Mouse (Mus musculus) liver, embryonic 14.5 days (tissue): ENCODE measurements around the gene Dazap1. TPM values are rescaled to one million over a fixed set of nuclear protein-coding genes. Genes with fewer than 3 reads are reported as not detected.

ENCODE experiments used
- ATAC-seq: fragments of 200-750 bp; cut with Nextera tagmentation; 2 replicates; pipeline ENCODE4 v1.8.0; 2017; ENCODE audit warnings: moderate number of reproducible peaks, mild to moderate bottlenecking, moderate library complexity; ENCODE audit not compliant: insufficient read depth
- DNase-seq, 3 experiments: peaks; one replicate each; pipeline ENCODE4 v3.0.0-alpha.2; 2012 to 2013; ENCODE audit warnings: low read depth in 3 of 3, low spot score in 3 of 3
- H3K27ac ChIP-seq: fragments of 300-500 bp; sonication (generic); 2 replicates; pipeline ENCODE4 v1.5.1; 2014; ENCODE audit warnings: moderate library complexity, mild to moderate bottlenecking, control low read depth, inconsistent platforms
- H3K27me3 ChIP-seq: fragments of 300-500 bp; sonication (generic); 2 replicates; pipeline ENCODE4 v1.6.1; 2014; ENCODE audit warnings: mild to moderate bottlenecking, low read length, moderate library complexity; ENCODE audit not compliant: control insufficient read depth, insufficient read depth
- H3K36me3 ChIP-seq: fragments of 300-500 bp; sonication (generic); replicated peaks from 2 replicates; pipeline ENCODE4 v1.6.1; 2014; ENCODE audit warnings: low read depth; ENCODE audit not compliant: control insufficient read depth, insufficient read depth
- H3K4me1 ChIP-seq, 2 experiments: fragments of 200-500 bp in 1 of 2; fragments of 300-500 bp in 1 of 2; sonication (generic) in 1 of 2; replicated peaks; 2 replicates each; pipeline ENCODE4 v1.6.1; 2012 to 2014; ENCODE audit warnings: antibody characterized with exemption in 1 of 2, inconsistent platforms in 1 of 2, low read length in 1 of 2; ENCODE audit not compliant: control insufficient read depth in 2 of 2, insufficient read depth in 2 of 2
- H3K4me2 ChIP-seq: fragments of 300-500 bp; sonication (generic); 2 replicates; pipeline ENCODE4 v1.6.1; 2014; ENCODE audit warnings: low read depth, mild to moderate bottlenecking, control low read depth, moderate library complexity
- H3K4me3 ChIP-seq, 2 experiments: fragments of 200-500 bp in 1 of 2; fragments of 300-500 bp in 1 of 2; sonication (generic) in 1 of 2; 2 replicates each; pipeline ENCODE4 v1.5.1; 2012 to 2014; ENCODE audit warnings: low read depth in 2 of 2, low read length in 2 of 2, mild to moderate bottlenecking in 2 of 2, control low read depth in 1 of 2, inconsistent platforms in 1 of 2, moderate library complexity in 1 of 2; ENCODE audit not compliant: insufficient read depth in 1 of 2
- H3K9ac ChIP-seq: fragments of 300-500 bp; sonication (generic); replicated peaks from 2 replicates; pipeline ENCODE4 v1.6.1; 2014; ENCODE audit warnings: mild to moderate bottlenecking, control low read depth, moderate library complexity
- H3K9me3 ChIP-seq: fragments of 300-500 bp; sonication (generic); 2 replicates; pipeline ENCODE4 v1.6.1; 2016; ENCODE audit warnings: low read length, mixed read lengths; ENCODE audit not compliant: control insufficient read depth
- CTCF ChIP-seq: IDR thresholded peaks from 2 replicates; pipeline ENCODE4 v1.5.1; 2016; ENCODE audit warnings: antibody characterized with exemption, low read depth, control low read depth
- EP300 ChIP-seq: IDR thresholded peaks from 2 replicates; pipeline ENCODE4 v1.6.1; 2016; ENCODE audit warnings: antibody characterized with exemption, low read depth
- WGBS: fragments of 180-500 bp; shearing (Covaris S2); extraction: QIAGEN DNeasy Blood & Tissue Kit; methylation state at CpG from one replicate; pipeline ENCODE4 v1.1.7; 2014; ENCODE audit not compliant: insufficient replicate concordance; 5-methylcytosine and 5-hydroxymethylcytosine counted together
- polyA plus RNA-seq, 2 experiments: library from polyadenylated mRNA; depleted of rRNA in 1 of 2; stranded (reverse) in 1 of 2; unstranded in 1 of 2; fragments of >200 nt; fragmentation: Nextera tagmentation in 1 of 2; extraction: Ambion mirVana in 1 of 2; gene quantifications; 2 replicates each; pipeline versions ENCODE4 v1.2.1 to v1.2.3; 2012 to 2014

The Dazap1 gene
- polyA plus RNA-seq, 2 experiments: 20.4 to 75.9 TPM

DNA sequence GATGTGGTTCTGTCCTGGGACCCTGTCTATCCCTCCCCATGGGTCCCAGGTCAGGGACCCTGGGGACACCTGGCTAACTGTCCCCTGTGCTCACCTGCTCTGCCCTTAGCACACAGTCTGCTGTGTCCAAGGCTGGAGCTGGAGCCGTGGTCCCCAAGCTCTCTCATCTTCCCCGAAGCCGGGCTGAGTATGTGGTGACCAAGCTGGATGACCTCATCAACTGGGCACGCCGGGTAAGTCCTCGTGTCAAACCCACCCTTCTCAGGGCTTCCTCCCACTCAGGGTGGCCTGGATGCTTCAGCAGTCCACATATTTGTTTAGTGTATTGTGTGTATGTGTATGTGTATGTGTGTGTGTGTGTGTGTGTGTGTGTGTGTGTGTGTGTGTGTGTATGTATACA lies 7.7 kb upstream of the Dazap1 start:
- no peak overlapping the region for H3K27ac ChIP-seq
- H3K36me3 ChIP-seq: peaks cover 26% of the 10 kb centered on the region
- H3K4me3 ChIP-seq: no peak overlapping the region
- no peaks in the 10 kb centered on the region for H3K27me3 ChIP-seq
- WGBS: 82% methylated on average over 6 of the region's 6 CpGs
- DNase-seq (no peak), ATAC-seq (no peak)
- peaks cover 5 to 8% of the 10 kb centered on the region in 2 experiments; a peak in 3 of 4 replicates for H3K4me1 ChIP-seq
- no peak overlapping the region for H3K4me2 ChIP-seq
- H3K9me3 ChIP-seq: no peaks in the 10 kb centered on the region
- TF ChIP-seq EP300: no peak
- TF ChIP-seq CTCF: no peak
- H3K9ac ChIP-seq: no peak overlapping the region

DNA sequence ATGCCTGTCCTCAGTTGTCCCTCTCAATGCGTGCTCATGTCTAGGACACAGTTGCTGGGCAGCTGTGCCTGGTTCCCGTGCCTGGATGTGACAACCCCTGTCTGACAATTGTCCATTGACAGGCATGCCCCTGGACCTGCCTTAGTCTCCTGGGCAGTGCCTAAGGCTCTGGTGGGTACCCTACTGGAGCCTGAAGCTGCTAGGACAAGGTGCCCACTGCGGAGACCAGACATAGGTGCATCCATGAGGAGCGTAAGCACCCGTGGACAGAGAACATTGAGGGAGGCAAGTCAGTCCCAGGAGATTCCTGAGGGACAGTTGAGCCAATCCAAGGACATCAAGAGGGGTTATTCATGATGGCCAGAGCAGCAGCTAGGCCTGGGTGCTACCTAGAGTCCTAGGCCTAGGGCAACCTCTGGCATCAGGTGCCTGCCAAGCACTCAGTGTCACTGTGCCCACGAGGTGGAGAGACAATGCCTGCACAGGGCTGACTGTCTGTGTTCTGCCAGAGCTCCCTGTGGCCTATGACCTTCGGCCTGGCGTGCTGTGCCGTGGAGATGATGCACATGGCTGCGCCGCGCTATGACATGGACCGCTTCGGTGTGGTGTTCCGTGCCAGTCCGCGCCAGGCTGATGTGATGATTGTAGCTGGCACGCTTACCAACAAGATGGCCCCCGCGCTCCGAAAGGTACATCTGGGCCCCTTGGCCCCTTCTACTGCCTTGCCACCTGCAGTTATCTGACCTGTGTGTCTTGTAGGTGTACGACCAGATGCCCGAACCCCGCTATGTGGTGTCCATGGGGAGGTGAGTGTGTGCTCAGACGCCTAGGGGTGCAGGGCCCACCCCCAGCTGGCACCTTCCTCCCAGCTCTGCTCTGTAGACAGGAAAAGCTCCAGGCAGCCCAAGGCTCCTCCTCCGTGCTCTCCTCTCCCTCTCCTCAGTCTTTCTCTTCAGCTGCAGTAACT lies 6.7 kb upstream of the Dazap1 start:
- H3K4me3 ChIP-seq: no peak overlapping the region
- H3K4me2 ChIP-seq: no peak overlapping the region
- DNase-seq (no peak), ATAC-seq (no peak)
- WGBS: 88% methylated on average over 26 of the region's 26 CpGs
- H3K36me3 ChIP-seq: peaks cover 26% of the 10 kb centered on the region
- H3K9me3 ChIP-seq: no peaks in the 10 kb centered on the region
- H3K27me3 ChIP-seq: no peaks in the 10 kb centered on the region
- no peak overlapping the region for H3K9ac ChIP-seq
- TF ChIP-seq EP300 (no peak), CTCF (no peak)
- H3K27ac ChIP-seq: no peak overlapping the region
- peaks cover 5 to 8% of the 10 kb centered on the region in 2 experiments; a peak in 3 of 4 replicates for H3K4me1 ChIP-seq

DNA sequence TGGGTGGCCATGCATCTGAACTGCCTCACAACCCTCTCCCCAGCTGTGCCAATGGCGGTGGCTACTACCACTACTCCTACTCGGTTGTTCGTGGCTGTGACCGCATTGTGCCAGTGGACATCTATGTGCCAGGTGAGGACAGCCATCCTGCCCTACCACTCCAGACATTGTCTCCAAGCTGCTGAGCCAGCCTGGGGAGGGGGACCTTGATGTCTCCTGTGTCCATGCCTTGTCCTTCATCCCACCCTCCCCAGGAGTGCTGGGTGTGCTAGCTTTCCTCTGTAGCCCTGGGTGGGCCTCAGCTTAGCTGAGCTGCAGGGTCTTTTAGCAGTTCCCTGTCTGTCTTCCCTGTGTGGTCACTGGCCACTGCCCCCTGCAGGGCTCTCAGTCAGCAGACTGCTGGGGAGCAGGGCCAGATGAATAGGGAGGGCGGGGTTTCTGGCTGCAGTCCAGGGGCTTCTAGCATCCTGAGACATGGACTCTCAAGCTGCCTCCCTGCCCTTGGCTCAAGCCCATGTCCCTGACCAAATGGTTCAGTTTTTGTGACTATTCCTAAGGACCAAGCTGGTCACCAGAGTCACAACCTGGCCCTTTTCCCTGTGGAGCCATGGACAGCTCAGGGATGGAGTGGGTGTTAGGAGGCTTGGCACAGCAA lies 5.3 kb upstream of the Dazap1 start:
- H3K4me3 ChIP-seq: no peak overlapping the region
- ATAC-seq: no peak
- peaks cover 8 to 9% of the 10 kb centered on the region in 2 experiments for H3K4me1 ChIP-seq
- H3K27me3 ChIP-seq: no peaks in the 10 kb centered on the region
- H3K4me2 ChIP-seq: no peak overlapping the region
- DNase-seq: no peak
- no peak overlapping the region for H3K27ac ChIP-seq
- H3K9me3 ChIP-seq: no peaks in the 10 kb centered on the region
- no peak overlapping the region for H3K9ac ChIP-seq
- 85% methylated on average over 5 of the region's 5 CpGs for WGBS
- TF ChIP-seq CTCF (0 out of 2 replicates have a peak, but pooled peaks have one; percentile 12), EP300 (no peak)
- peaks cover 26% of the 10 kb centered on the region for H3K36me3 ChIP-seq

DNA sequence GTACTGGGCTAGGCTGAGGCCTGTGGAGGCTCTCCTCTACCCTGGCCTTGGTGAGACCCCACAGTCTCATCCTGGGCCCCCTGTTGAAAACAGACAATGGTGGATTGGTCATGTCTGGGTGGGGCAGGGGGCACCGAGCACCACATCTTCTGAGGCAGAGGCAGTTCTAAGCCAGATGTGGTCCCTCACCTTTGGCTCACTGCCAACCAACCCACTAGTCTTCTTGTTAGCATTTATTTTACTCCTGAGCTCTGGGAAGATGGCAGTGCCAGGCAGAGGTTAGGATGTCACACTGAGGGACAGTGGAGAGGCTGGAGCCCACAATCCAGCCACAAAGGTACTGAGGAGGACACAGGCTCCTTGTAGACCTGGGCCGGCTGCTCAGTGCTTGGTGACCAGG lies 3.4 kb upstream of the Dazap1 start:
- no peaks in the 10 kb centered on the region for H3K27me3 ChIP-seq
- H3K4me2 ChIP-seq: no peak overlapping the region
- TF ChIP-seq EP300 (no peak), CTCF (no peak)
- no peak overlapping the region for H3K27ac ChIP-seq
- DNase-seq (no peak), ATAC-seq (no peak)
- H3K36me3 ChIP-seq: peaks cover 26% of the 10 kb centered on the region
- WGBS: 60% methylated on average over 2 of the region's 2 CpGs
- peaks cover 18% of the 10 kb centered on the region in 2 experiments for H3K4me1 ChIP-seq
- H3K4me3 ChIP-seq: no peak overlapping the region
- no peaks in the 10 kb centered on the region for H3K9me3 ChIP-seq
- H3K9ac ChIP-seq: no peak overlapping the region
